Mouse (Mus musculus): ENCODE data around the gene Ifnlr1. TPM values are rescaled to one million over a fixed set of nuclear protein-coding genes. Genes with fewer than 3 reads are reported as not detected.
A peak's percentile ranks its signal among the peaks of the same experiment; 100 is the strongest.
"Not testable (repeated sequence)": the region's sequence is repeated elsewhere in the genome, so short reads cannot be mapped to it uniquely, and the experiment has no call there.

The Ifnlr1 gene
- 1.1 and 1.2 TPM in 2 replicates for polyA plus RNA-seq (2015; fragmentation: Nextera tagmentation; extraction: Ambion mirVana)

DNA sequence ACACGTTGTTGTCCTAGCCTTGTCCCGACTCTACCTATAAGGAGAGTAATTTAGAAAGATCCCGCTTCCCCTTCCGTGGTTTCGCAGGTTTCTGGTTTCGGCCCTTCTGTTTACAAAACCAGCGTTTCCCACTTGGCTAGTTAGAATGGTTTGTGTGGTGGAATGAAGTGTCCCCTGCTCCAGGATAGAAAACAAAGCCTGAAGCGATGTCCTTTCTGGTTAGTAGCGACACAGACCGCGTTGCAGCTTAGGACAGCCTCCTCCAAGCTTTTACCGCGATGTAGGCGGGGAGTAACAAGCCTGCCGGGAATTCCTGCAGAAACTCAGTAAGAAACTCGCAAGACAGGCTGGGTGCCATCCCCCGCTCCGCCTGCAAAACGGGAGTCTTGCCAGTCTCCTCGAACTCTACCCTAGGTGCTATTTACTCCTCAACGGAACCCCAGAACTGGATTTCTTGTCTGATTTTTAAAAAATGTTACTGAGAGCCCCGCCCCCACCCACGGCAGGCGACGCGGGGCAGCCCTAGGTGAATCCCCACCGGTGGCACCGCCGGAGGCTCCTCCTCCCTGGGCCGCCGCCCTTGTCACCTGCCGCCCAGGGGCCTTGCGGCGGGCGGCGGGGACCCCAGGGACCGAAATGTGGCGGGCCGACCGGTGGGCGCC is at the start of gene Ifnlr1:
Ifnlr1 (plus strand) TSS at position 382 of the 662 bp plus-strand sequence.
- Histone ChIP-seq H3K4me1 (0 out of 2 replicates have a peak, but pooled peaks cover 16% of the 10 kb centered on the region), H3K9ac (peak within 1 kb of the TSS; percentile 70), H3K4me3 (peak within 1 kb of the TSS; percentile 65), H3K27me3 (peaks cover 60% of the 10 kb centered on the region), H3K27ac (peak within 1 kb of the TSS; percentile 23; the same call in 1 of the 2 replicates), H3K36me3 (no peaks in the 10 kb centered on the region), H3K9me3 (no peaks in the 10 kb centered on the region), H3K4me2 (replicated peaks) (peak within 1 kb of the TSS; percentile 98)
- no peak for ATAC-seq (ENCODE audit: low FRiP score, low read depth)
- 1% methylated on average over 41 of the region's 41 CpGs for WGBS

DNA sequence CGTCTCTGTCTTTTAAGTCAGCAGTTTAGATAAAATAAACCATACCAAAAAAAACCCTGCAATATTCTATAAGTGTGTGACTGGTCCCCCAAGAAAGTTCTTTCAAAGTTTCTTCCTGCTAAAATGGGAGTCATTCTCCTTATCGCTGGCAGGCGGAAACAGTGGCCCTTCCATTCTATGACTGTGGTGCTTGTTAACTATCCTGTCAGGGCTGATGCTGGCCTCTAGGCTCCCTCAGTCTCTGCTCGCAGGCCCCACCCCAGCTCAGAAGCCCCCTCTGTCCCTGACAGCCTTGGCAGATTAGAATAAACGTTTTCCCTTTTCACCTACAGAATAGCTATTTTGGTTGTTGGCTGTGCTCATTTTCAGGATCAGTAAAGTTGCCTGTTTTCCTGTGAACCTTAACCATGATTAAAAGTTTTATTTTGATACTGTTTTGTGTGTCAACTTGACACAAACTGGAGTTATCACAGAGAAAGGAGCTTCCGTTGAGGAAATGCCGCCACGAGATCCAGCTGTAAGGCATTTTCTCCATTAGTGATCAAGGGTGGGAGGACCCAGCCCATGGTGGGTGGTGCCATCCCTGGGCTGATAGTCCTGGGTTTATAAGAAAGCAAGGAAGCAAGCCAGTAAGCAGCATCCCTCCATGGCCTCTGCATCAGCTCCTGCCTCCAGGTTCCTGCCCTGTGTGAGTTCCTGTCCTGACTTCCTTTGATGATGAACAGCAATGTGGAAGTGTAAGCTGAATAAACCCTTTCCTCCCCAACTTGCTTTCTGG is 44.6 kb upstream of the Ifnlr1 start:
- not testable (repeated sequence) for H3K4me2 ChIP-seq (replicated peaks); H3K9ac ChIP-seq; H3K9me3 ChIP-seq; H3K27me3 ChIP-seq; H3K36me3 ChIP-seq; ATAC-seq (ENCODE audit: low FRiP score, low read depth); H3K4me3 ChIP-seq; H3K27ac ChIP-seq
- 79% methylated on average over 8 of the region's 8 CpGs for WGBS
- H3K4me1 ChIP-seq, result peaks cover 13% of the 10 kb centered on the region

DNA sequence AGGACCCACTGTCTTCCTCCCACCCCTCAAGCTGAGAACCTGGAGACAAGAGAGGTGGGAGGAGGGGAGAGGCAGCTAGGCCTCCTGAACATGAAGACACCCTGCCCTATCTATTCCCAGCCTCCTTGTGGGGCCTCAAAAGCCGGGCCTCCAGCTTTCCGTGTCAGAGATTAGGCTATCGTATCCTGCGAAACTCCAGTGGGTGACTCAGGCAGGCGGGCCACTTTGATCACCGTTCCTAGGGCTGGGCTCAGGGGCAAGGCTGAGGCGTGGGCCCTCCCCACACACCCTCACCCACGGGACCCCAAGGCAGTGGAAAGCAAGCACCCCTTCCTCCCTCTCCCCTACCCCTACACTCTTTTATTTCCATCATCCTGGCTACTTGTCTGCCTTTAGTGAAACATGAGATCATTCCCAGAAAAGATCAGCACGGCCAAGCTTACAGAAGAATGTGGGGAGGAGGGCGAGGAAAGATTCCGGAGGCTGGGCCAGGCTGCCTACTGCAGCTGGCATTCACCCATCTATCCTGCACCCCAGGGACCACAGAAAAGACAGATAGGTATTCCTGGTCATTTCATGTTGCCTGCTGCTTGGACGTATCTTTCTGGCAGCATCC is 41.0 kb upstream of the Ifnlr1 start:
- Histone ChIP-seq H3K9me3 (peaks cover 4% of the 10 kb centered on the region; the same call in 1 of the 2 replicates), H3K4me1 (peaks cover 13% of the 10 kb centered on the region), H3K4me2 (replicated peaks) (no peak overlapping the region), H3K27ac (peak overlapping the region; percentile 55; the same call in 1 of the 2 replicates), H3K9ac (no peak overlapping the region), H3K36me3 (no peaks in the 10 kb centered on the region), H3K4me3 (no peak overlapping the region), H3K27me3 (no peaks in the 10 kb centered on the region)
- WGBS, result 42% methylated on average over 12 of the region's 12 CpGs
- ATAC-seq (ENCODE audit: low FRiP score, low read depth), result peak; percentile 40; the same call in 1 of the 2 replicates

DNA sequence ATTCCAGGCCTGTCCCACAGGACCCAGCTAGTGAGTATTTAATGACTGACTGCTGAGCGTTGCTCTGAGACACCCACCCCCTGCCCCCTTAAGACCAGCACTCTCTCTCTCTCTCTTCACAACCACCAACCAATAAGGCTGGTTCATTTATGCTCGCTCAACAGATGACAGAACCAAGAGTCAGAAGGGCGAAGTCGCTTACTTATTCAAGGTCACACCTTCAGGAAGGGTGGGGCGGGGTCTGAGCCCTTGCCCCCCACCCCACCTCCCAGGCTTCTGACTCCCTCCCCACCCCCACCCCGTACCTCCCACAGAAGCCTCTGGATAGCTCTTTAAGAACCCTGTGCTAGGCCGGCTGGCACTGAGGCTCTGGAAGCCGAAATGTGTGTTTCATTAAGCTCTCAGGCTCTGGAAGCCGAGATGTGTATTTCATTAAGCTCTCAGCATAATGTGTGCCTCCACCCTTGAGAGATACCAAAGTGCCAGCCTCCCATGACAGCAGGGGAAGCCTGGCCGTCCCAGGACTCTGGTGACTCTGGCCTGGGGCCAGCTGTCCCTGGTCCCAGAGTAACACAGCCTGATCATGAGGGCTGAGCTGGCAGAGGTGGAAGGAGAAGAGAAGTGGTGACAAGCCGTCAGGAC is 33.0 kb upstream of the Ifnlr1 start:
- no peaks in the 10 kb centered on the region for H3K27me3 ChIP-seq
- peak overlapping the region; percentile 45 for H3K4me2 ChIP-seq (replicated peaks)
- ATAC-seq (ENCODE audit: low FRiP score, low read depth), result peak; percentile 21; the same call in 1 of the 2 replicates
- no peak overlapping the region for H3K4me3 ChIP-seq
- H3K27ac ChIP-seq, result peak overlapping the region; percentile 81
- 18% methylated on average over 11 of the region's 11 CpGs for WGBS
- H3K9me3 ChIP-seq, result no peaks in the 10 kb centered on the region
- peaks cover 47% of the 10 kb centered on the region for H3K4me1 ChIP-seq
- no peak overlapping the region for H3K9ac ChIP-seq
- no peaks in the 10 kb centered on the region for H3K36me3 ChIP-seq

DNA sequence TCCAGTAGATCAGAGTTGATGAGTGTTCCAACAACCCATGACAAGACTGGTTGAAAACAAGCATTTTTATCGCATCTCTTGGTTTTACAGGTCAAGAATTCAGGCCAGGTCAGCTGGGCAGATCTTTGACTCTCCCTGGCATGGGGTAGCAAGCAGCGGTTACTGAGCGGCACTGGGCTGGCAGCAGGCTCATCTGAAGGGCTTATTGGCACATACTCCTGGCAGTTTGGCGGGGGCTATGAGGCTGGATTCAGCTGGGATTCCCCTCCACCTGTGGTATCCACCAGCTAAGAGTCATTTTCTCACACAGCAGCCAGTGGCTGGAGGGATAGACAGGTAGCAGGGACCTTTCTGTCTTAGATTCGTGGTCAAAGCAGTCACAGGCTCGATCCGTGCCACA is 32.1 kb upstream of the Ifnlr1 start:
- no peak overlapping the region for H3K4me3 ChIP-seq
- no peak for ATAC-seq (ENCODE audit: low FRiP score, low read depth)
- H3K27me3 ChIP-seq, result no peaks in the 10 kb centered on the region
- no peak overlapping the region for H3K27ac ChIP-seq
- no peak overlapping the region for H3K4me2 ChIP-seq (replicated peaks)
- H3K9ac ChIP-seq, result no peak overlapping the region
- no peaks in the 10 kb centered on the region for H3K9me3 ChIP-seq
- H3K36me3 ChIP-seq, result no peaks in the 10 kb centered on the region
- 92% methylated on average over 7 of the region's 7 CpGs for WGBS
- H3K4me1 ChIP-seq, result peaks cover 56% of the 10 kb centered on the region

DNA sequence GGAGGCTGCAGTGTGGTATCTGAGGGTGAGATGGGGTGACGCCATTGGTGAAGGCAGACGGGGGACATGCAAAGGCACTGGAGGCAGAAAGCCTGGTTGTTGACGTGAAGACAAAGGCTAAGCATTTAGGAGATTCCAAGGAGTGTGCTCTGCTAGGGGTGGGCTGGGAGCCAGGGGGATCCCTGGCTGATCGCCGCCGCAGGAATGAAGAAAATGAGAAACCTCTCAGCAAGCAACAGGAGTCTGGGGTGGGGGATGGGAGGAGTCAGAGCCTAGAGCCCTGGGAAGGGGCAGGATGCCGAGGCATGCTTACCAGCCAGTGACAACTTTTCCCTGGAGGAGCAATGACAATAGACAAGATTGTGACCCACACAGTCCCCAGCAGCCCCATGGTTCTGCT is 30.6 kb upstream of the Ifnlr1 start:
- WGBS, result 22% methylated on average over 7 of the region's 7 CpGs
- Histone ChIP-seq H3K36me3 (no peaks in the 10 kb centered on the region), H3K9ac (no peak overlapping the region), H3K4me3 (no peak overlapping the region), H3K27me3 (no peaks in the 10 kb centered on the region), H3K27ac (no peak overlapping the region), H3K9me3 (no peaks in the 10 kb centered on the region), H3K4me1 (peaks cover 58% of the 10 kb centered on the region), H3K4me2 (replicated peaks) (0 out of 2 replicates have a peak overlapping the region, but pooled peaks have one; percentile 2)
- ATAC-seq (ENCODE audit: low FRiP score, low read depth), result peak; percentile 35; the same call in 1 of the 2 replicates

DNA sequence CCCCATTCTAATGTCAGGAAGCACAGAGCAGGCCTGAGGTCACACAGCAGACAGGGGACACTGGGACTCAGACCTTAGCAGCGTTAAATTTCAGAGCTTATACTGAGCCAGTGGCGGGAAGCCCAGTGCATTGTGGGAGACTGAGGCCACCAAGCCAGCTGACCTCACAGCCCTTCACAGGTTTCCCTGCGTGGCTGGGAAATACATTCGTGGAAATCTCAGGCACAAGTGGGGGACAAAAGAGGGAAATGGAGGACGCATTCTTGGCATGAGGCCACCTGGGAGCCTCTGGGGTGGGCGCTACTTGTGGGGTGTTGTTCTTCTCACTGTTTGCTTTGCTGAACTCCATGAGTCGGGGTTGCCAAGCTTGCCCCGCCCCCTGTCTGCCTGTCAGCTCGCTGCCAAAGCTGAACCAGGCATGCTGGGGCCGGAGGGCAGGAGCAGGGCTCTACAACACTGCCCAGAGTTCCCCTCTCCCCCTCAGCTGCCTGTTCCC is 29.9 kb upstream of the Ifnlr1 start:
- Histone ChIP-seq H3K9ac (no peak overlapping the region), H3K36me3 (no peaks in the 10 kb centered on the region), H3K4me3 (no peak overlapping the region), H3K4me2 (replicated peaks) (peak overlapping the region; percentile 35), H3K9me3 (no peaks in the 10 kb centered on the region), H3K27ac (no peak overlapping the region), H3K4me1 (peaks cover 60% of the 10 kb centered on the region), H3K27me3 (no peaks in the 10 kb centered on the region)
- no peak for ATAC-seq (ENCODE audit: low FRiP score, low read depth)
- 30% methylated on average over 10 of the region's 10 CpGs for WGBS

DNA sequence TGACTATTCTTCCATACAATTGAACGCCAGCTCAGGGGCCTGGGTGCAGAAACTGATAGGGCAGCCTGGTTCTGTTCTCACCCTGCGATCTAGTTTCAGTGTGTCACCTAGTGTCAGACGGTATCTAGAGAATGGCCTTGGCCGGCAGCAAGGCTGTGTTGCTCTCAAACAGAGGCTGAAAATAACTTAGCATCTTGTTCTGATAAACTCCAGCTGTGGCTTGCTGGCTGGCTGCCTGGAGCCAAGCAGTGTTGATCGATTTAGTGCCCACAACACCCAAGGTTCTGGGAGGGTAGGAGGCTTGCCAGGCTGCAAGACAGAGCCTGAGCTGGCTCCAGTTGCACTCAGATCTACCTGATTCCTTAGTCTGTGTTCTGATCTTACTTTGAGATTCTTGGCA is 27.6 kb upstream of the Ifnlr1 start:
- Histone ChIP-seq H3K4me1 (peaks cover 53% of the 10 kb centered on the region), H3K27me3 (no peaks in the 10 kb centered on the region), H3K9me3 (no peaks in the 10 kb centered on the region), H3K27ac (0 out of 2 replicates have a peak overlapping the region, but pooled peaks have one; percentile 33), H3K36me3 (no peaks in the 10 kb centered on the region), H3K4me3 (no peak overlapping the region), H3K4me2 (replicated peaks) (no peak overlapping the region), H3K9ac (no peak overlapping the region)
- ATAC-seq (ENCODE audit: low FRiP score, low read depth), result 0 out of 2 replicates have a peak, but pooled peaks have one; percentile 16
- WGBS, result 29% methylated on average over 5 of the region's 5 CpGs

DNA sequence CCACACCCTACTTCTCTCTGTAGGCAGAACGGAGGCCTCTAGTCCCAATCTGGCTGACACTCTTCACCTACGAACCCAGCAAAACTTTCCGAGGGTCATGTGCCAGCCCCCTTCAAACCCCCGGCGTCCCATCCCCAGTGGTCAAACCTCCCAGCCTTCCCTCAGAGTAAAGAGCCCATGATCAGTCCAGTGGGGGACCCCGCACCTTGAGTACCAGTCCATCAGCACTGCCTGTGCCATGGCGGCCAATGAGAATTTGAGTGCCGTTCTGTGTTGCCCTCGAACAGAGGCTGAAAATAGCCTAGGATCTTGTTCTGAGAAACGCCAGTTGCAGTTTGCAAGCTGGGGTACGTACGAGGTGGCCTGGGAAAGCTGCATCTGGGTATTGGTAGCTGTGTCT is 27.2 kb upstream of the Ifnlr1 start:
- H3K4me1 ChIP-seq, result peaks cover 48% of the 10 kb centered on the region
- no peaks in the 10 kb centered on the region for H3K9me3 ChIP-seq
- no peak for ATAC-seq (ENCODE audit: low FRiP score, low read depth)
- no peak overlapping the region for H3K4me2 ChIP-seq (replicated peaks)
- WGBS, result 74% methylated on average over 12 of the region's 12 CpGs
- no peak overlapping the region for H3K27ac ChIP-seq
- no peaks in the 10 kb centered on the region for H3K27me3 ChIP-seq
- H3K36me3 ChIP-seq, result no peaks in the 10 kb centered on the region
- no peak overlapping the region for H3K9ac ChIP-seq
- no peak overlapping the region for H3K4me3 ChIP-seq

DNA sequence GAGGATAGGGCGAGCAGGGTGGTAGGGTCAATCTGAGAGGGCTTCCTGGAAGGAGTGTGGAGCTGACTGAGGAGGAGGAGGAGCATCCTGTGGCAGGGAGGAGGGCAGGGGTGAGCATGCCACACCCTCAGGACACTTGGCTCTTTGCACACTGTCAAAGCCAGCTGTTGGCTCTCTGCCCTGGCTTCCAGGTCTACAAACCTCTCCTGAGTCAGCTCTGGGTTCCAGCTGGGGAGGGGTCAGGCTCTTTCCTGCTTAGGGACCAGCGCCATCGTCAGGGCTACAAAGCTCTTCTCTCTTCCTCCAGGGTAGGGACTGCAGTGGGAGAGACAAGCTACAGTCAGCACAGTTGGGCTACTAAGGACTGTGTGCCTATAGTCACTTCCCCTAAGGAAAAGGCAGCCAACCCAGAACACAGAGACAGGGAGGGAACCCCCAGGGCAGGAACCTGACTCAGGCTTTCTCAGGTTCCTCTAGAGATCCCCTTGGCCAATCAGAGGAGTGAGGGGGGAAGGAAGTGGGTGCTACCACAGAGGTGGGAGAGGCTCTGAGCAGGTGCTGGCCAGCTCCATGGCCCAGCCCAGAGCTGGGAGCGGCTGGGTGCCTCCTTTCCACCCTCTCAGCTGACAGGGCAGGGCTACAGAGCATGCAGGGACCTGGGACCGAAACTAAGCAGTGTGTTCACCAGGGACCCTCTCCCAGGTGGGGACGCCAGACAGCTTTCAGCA is 24.8 kb upstream of the Ifnlr1 start:
- Histone ChIP-seq H3K9ac (no peak overlapping the region), H3K4me3 (no peak overlapping the region), H3K27me3 (no peaks in the 10 kb centered on the region), H3K4me1 (peaks cover 34% of the 10 kb centered on the region), H3K27ac (no peak overlapping the region), H3K36me3 (no peaks in the 10 kb centered on the region), H3K9me3 (no peaks in the 10 kb centered on the region), H3K4me2 (replicated peaks) (no peak overlapping the region)
- ATAC-seq (ENCODE audit: low FRiP score, low read depth), result no peak
- WGBS, result 47% methylated on average over 6 of the region's 6 CpGs

DNA sequence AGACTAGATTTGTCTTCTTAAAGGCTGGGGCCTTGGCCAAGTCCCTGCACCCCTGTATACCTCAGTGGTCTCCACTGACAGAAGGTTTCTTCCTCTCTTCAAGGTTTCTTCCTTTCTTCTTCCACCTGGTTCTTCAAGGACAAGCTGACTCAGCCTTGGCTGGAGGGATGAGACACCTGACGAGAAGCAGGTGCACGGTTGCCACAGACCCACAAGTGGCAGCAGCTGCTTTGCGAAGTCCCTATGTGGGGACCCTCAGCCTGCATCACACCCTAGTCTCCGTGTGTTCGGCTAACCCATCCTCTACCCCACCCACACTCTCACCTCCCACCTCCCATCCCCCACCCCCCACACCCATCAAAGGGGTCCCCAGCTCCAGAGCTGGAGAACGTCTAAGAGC is 24.1 kb upstream of the Ifnlr1 start:
- no peak for ATAC-seq (ENCODE audit: low FRiP score, low read depth)
- WGBS, result 64% methylated on average over 6 of the region's 6 CpGs
- H3K9me3 ChIP-seq, result no peaks in the 10 kb centered on the region

More for the DNA sequence above, 24.1 kb upstream of the Ifnlr1 start:
- Histone ChIP-seq H3K27me3 (0 out of 2 replicates have a peak, but pooled peaks cover 2% of the 10 kb centered on the region), H3K4me2 (replicated peaks) (no peak overlapping the region), H3K4me1 (peaks cover 31% of the 10 kb centered on the region), H3K27ac (no peak overlapping the region), H3K36me3 (no peaks in the 10 kb centered on the region), H3K4me3 (no peak overlapping the region), H3K9ac (no peak overlapping the region)
